Mouse (Mus musculus): ENCODE data around the gene E2f8. TPM values are rescaled to one million over a fixed set of nuclear protein-coding genes. Genes with fewer than 3 reads are reported as not detected.

The E2f8 gene
- polyA plus RNA-seq, 1 experiment from 2014 or later, result 13.0 TPM

GRCm38 (mm10) chr7:48834989-48835626 is 46.3 kb downstream of the E2f8 start:
- TF ChIP-seq CTCF (IDR thresholded peaks at IDR 0.05; ENCODE audit: low read depth) (no peak), EP300 (IDR thresholded peaks at IDR 0.05; ENCODE audit: low read depth) (no peak)
- Histone ChIP-seq H3K9ac (replicated peaks) (no peak overlapping the region), H3K27ac (ENCODE audit: low read depth) (no peak overlapping the region), H3K36me3 (replicated peaks; ENCODE audit: insufficient read depth, low read length) (no peaks in the 10 kb centered on the region), H3K4me1 (ENCODE audit: insufficient read depth) (no peaks in the 10 kb centered on the region), H3K27me3 (ENCODE audit: insufficient read depth, low read length) (no peaks in the 10 kb centered on the region), H3K4me2 (ENCODE audit: low read depth, low read length) (no peak overlapping the region), H3K9me3 (ENCODE audit: low read length) (no peaks in the 10 kb centered on the region), H3K4me3 (ENCODE audit: low read depth, low read length) (no peak overlapping the region)
- 82% methylated on average over 12 of the region's 12 CpGs for WGBS (ENCODE audit: insufficient replicate concordance)
- ATAC-seq, result no peak
- DNase-seq, result no peak

DNA sequence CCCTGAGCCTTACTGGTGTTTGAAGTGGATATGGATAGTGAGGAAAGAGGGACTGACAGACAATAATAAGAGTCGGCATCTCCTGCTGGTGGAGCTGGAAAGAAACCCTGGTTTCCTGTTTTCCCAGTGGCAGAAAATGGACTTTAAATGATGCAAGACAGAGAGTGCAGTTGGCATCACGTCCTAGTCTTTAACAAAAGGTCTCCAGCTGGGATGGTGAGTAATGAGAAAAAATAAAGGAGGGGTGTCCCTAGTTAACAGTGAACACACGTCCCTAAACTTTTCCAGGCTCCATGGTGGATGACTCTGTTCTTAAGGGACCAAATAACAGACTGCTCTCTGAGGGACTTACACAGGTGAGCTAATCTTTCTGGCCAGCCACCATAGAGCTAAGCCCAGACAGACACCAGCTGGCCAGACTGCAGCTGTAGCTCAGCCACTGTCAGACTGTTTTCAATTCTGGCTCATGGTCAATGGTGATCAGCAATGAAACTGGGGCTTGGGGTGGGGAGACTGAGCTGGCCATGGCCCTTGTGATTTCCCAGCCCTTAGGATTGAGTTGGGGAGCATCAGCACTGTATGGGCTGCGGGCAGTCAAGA is 46.9 kb downstream of the E2f8 start:
- 57% methylated on average over 4 of the region's 4 CpGs for WGBS (ENCODE audit: insufficient replicate concordance)
- H3K9ac ChIP-seq (replicated peaks), result no peak overlapping the region
- no peaks in the 10 kb centered on the region for H3K27me3 ChIP-seq (ENCODE audit: insufficient read depth, low read length)
- DNase-seq (no peak), ATAC-seq (no peak)
- H3K9me3 ChIP-seq (ENCODE audit: low read length), result no peaks in the 10 kb centered on the region
- no peak overlapping the region for H3K4me2 ChIP-seq (ENCODE audit: low read depth, low read length)
- no peaks in the 10 kb centered on the region for H3K4me1 ChIP-seq (ENCODE audit: insufficient read depth)
- no peak for TF ChIP-seq EP300 (IDR thresholded peaks at IDR 0.05; ENCODE audit: low read depth)
- no peak for TF ChIP-seq CTCF (IDR thresholded peaks at IDR 0.05; ENCODE audit: low read depth)
- H3K27ac ChIP-seq (ENCODE audit: low read depth), result no peak overlapping the region
- no peak overlapping the region for H3K4me3 ChIP-seq (ENCODE audit: low read depth, low read length)
- no peaks in the 10 kb centered on the region for H3K36me3 ChIP-seq (replicated peaks; ENCODE audit: insufficient read depth, low read length)

- Histone ChIP-seq H3K9ac (replicated peaks) (no peak overlapping the region), H3K27ac (ENCODE audit: low read depth) (no peak overlapping the region), H3K4me3 (ENCODE audit: low read depth, low read length) (no peak overlapping the region), H3K27me3 (ENCODE audit: insufficient read depth, low read length) (no peaks in the 10 kb centered on the region), H3K4me1 (ENCODE audit: insufficient read depth) (no peaks in the 10 kb centered on the region), H3K36me3 (replicated peaks; ENCODE audit: insufficient read depth, low read length) (peaks cover 1% of the 10 kb centered on the region; the same call in 1 of the 2 replicates), H3K4me2 (ENCODE audit: low read depth, low read length) (no peak overlapping the region), H3K9me3 (ENCODE audit: low read length) (no peaks in the 10 kb centered on the region)
- ATAC-seq, result no peak
- WGBS (ENCODE audit: insufficient replicate concordance), result 33% methylated on average over 1 of the region's 1 CpGs
- no peak for DNase-seq
- no peak for TF ChIP-seq CTCF (IDR thresholded peaks at IDR 0.05; ENCODE audit: low read depth)
- TF ChIP-seq EP300 (IDR thresholded peaks at IDR 0.05; ENCODE audit: low read depth), result no peak
These were observed 48.7 kb downstream of the E2f8 start for GRCm38 (mm10) chr7:48832735-48833134.

DNA sequence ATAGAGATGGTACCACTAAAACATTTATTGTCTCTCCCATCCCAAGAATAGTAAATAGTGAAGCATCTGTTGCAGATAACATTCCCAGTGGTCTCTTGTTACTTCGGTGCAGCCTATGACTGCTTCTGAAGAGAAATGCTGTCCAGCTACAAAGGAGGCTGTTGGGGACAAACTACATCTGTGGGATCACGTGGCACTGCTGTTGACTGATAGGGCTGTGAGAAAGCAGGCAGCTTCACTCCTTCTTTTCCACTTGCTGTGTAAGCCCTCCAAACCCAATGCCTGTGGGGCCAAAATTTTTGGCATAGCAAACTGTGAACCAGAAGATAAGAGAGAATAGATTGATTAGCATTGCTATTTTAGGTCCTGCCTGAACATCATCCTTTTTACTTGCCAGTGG is 51.0 kb downstream of the E2f8 start:
- Histone ChIP-seq H3K4me3 (ENCODE audit: low read depth, low read length) (no peak overlapping the region), H3K9me3 (ENCODE audit: low read length) (no peaks in the 10 kb centered on the region), H3K27ac (ENCODE audit: low read depth) (no peak overlapping the region), H3K9ac (replicated peaks) (no peak overlapping the region), H3K4me2 (ENCODE audit: low read depth, low read length) (no peak overlapping the region), H3K27me3 (ENCODE audit: insufficient read depth, low read length) (no peaks in the 10 kb centered on the region), H3K4me1 (ENCODE audit: insufficient read depth) (no peaks in the 10 kb centered on the region), H3K36me3 (replicated peaks; ENCODE audit: insufficient read depth, low read length) (peaks cover 20% of the 10 kb centered on the region)
- ATAC-seq (no peak), DNase-seq (no peak)
- 46% methylated on average over 2 of the region's 2 CpGs for WGBS (ENCODE audit: insufficient replicate concordance)
- no peak for TF ChIP-seq CTCF (IDR thresholded peaks at IDR 0.05; ENCODE audit: low read depth)
- no peak for TF ChIP-seq EP300 (IDR thresholded peaks at IDR 0.05; ENCODE audit: low read depth)

- Histone ChIP-seq H3K36me3 (replicated peaks; ENCODE audit: insufficient read depth, low read length) (peaks cover 25% of the 10 kb centered on the region), H3K4me2 (ENCODE audit: low read depth, low read length) (no peak overlapping the region), H3K4me3 (ENCODE audit: low read depth, low read length) (no peak overlapping the region), H3K27me3 (ENCODE audit: insufficient read depth, low read length) (no peaks in the 10 kb centered on the region), H3K9me3 (ENCODE audit: low read length) (no peaks in the 10 kb centered on the region), H3K27ac (ENCODE audit: low read depth) (no peak overlapping the region), H3K9ac (replicated peaks) (no peak overlapping the region), H3K4me1 (ENCODE audit: insufficient read depth) (no peaks in the 10 kb centered on the region)
- WGBS (ENCODE audit: insufficient replicate concordance), result 64% methylated on average over 5 of the region's 5 CpGs
- ATAC-seq (no peak), DNase-seq (no peak)
- no peak for TF ChIP-seq EP300 (IDR thresholded peaks at IDR 0.05; ENCODE audit: low read depth)
- TF ChIP-seq CTCF (IDR thresholded peaks at IDR 0.05; ENCODE audit: low read depth), result no peak
These were observed 52.1 kb downstream of the E2f8 start for GRCm38 (mm10) chr7:48829177-48829910.

GRCm38 (mm10) chr7:48825170-48825569 is 56.2 kb downstream of the E2f8 start:
- peaks cover 48% of the 10 kb centered on the region for H3K36me3 ChIP-seq (replicated peaks; ENCODE audit: insufficient read depth, low read length)

More at GRCm38 (mm10) chr7:48825170-48825569, 56.2 kb downstream of the E2f8 start:
- no peak overlapping the region for H3K27ac ChIP-seq (ENCODE audit: low read depth)
- no peak overlapping the region for H3K4me3 ChIP-seq (ENCODE audit: low read depth, low read length)
- no peaks in the 10 kb centered on the region for H3K9me3 ChIP-seq (ENCODE audit: low read length)
- H3K9ac ChIP-seq (replicated peaks), result no peak overlapping the region
- TF ChIP-seq CTCF (IDR thresholded peaks at IDR 0.05; ENCODE audit: low read depth), result no peak
- no peak for TF ChIP-seq EP300 (IDR thresholded peaks at IDR 0.05; ENCODE audit: low read depth)
- ATAC-seq (no peak), DNase-seq (no peak)
- H3K27me3 ChIP-seq (ENCODE audit: insufficient read depth, low read length), result no peaks in the 10 kb centered on the region
- no peak overlapping the region for H3K4me2 ChIP-seq (ENCODE audit: low read depth, low read length)
- 81% methylated on average over 6 of the region's 6 CpGs for WGBS (ENCODE audit: insufficient replicate concordance)
- H3K4me1 ChIP-seq (ENCODE audit: insufficient read depth), result no peaks in the 10 kb centered on the region
